Mouse (Mus musculus) hindbrain, embryonic 16.5 days (tissue): ENCODE measurements at regions not wholly inside any gene's neighbourhood (a gene's known extent, or its start where the extent isn't known, plus 50 kb on each side); places are given as distances from the start of the nearest gene placed in this dataset.
A peak's percentile ranks its signal among the peaks of the same experiment; 100 is the strongest.

ENCODE experiments used
- ATAC-seq: fragments of 200-750 bp; cut with Nextera tagmentation; 2 replicates; pipeline ENCODE4 v1.8.0; 2017; ENCODE audit warnings: moderate TSS enrichment, moderate library complexity
- H3K27ac ChIP-seq: fragments of 300-500 bp; sonication (generic); 2 replicates; pipeline ENCODE4 v1.5.1; 2014; ENCODE audit warnings: low read depth, mild to moderate bottlenecking, control low read depth, low read length, moderate library complexity
- H3K27me3 ChIP-seq: fragments of 300-500 bp; sonication (generic); replicated peaks from 2 replicates; pipeline ENCODE4 v1.6.1; 2014; ENCODE audit warnings: low read length; ENCODE audit not compliant: control insufficient read depth, insufficient read depth
- H3K36me3 ChIP-seq: fragments of 300-500 bp; sonication (generic); 2 replicates; pipeline ENCODE4 v1.6.1; 2014; ENCODE audit warnings: mild to moderate bottlenecking, low read length, moderate library complexity, mixed read lengths; ENCODE audit not compliant: control insufficient read depth, insufficient read depth
- H3K4me1 ChIP-seq: fragments of 300-500 bp; sonication (generic); 2 replicates; pipeline ENCODE4 v1.6.1; 2014; ENCODE audit warnings: low read depth, low read length; ENCODE audit not compliant: control insufficient read depth, insufficient read depth
- H3K4me2 ChIP-seq: fragments of 300-500 bp; sonication (generic); 2 replicates; pipeline ENCODE4 v1.6.1; 2014; ENCODE audit warnings: mild to moderate bottlenecking, low read length, control low read depth, moderate library complexity
- H3K4me3 ChIP-seq: fragments of 300-500 bp; sonication (generic); 2 replicates; pipeline ENCODE4 v1.5.1; 2014; ENCODE audit warnings: mild to moderate bottlenecking, low read length, control low read depth, moderate library complexity
- H3K9ac ChIP-seq: fragments of 300-500 bp; sonication (generic); 2 replicates; pipeline ENCODE4 v1.6.1; 2014; ENCODE audit warnings: low read depth, mild to moderate bottlenecking, control low read depth, low read length, moderate library complexity
- H3K9me3 ChIP-seq: fragments of 300-500 bp; sonication (generic); 2 replicates; pipeline ENCODE4 v1.6.1; 2014; ENCODE audit warnings: mild to moderate bottlenecking, low read length, moderate library complexity; ENCODE audit not compliant: control insufficient read depth
- WGBS: fragments of 180-500 bp; shearing (Covaris S2); extraction: QIAGEN DNeasy Blood & Tissue Kit; methylation state at CpG from one replicate; pipeline ENCODE4 v1.1.7; 2014; 5-methylcytosine and 5-hydroxymethylcytosine counted together

DNA sequence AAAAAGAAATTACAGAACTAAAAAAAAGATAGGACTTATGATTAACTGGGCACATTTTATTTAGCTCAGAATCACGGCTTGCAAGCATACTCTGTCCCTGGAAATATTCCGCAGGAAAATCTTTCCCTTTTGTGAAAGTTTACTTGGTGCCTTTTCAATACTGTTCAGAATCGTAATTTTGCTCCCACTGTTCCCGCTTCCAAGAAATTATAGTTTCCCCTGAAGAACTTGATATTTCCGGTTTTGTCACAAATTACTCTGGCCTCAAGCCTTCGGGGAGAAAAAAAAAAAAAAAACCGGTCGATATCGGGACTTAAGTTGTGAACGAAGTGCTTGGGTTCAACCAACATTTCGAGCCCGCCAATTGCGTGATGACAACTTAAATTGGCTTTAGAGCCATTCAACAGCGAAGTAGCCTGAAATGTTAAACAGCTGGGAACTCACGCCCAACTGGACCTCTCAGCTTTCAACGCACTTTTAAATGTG, 84.4 kb upstream of the Commd3 start:
- no peaks in the 10 kb centered on the region for H3K36me3 ChIP-seq
- H3K9ac ChIP-seq = peak overlapping the region; percentile 58
- no peaks in the 10 kb centered on the region for H3K9me3 ChIP-seq
- peak overlapping the region; percentile 72 for H3K4me2 ChIP-seq
- 0% methylated on average over 16 of the region's 16 CpGs for WGBS
- H3K27ac ChIP-seq = no peak overlapping the region
- H3K27me3 ChIP-seq = no peaks in the 10 kb centered on the region
- no peak for ATAC-seq
- H3K4me1 ChIP-seq = no peaks in the 10 kb centered on the region
- H3K4me3 ChIP-seq = peak overlapping the region; percentile 48

DNA sequence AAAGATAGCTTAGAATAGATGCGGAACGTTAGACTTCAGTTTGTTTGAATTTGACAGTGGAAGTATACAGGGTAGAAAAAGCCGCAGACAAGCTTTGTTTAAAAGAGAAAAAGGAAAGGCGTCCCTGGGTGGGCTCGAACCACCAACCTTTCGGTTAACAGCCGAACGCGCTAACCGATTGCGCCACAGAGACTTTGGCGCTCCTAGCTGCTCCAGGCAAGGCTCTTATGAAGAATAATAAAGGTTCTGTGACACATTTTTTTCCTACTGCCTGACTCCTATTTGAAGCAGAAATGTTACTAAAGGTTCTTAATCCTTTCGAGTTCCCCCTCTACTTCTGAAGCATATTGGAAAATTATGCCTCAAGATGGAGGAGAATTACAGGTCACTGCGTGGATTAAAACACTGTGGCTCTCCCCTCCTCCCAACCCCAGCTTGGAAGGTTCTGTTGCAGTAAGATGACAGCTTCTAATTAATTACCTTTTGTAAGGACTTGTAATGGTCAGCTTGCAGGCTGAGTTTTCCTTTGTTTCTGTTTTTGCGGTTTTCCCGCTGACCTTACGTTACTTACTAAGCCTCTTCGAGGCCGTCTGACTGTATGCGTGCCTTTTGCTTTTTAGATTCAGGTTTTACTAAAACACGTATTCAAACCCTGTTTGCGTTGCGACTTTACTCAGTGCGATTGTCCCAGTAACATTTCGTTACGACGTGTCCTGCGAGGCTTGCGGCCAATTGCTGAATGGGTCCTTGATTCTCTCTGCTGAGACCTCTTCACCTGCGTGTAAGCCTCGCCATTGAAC, 85.1 kb upstream of the Commd3 start:
- H3K9ac ChIP-seq = peak overlapping the region; percentile 58
- peak overlapping the region; percentile 44 for H3K27ac ChIP-seq
- WGBS = under 1% methylated on average over 31 of the region's 31 CpGs
- ATAC-seq = peak; percentile 93
- no peaks in the 10 kb centered on the region for H3K9me3 ChIP-seq
- no peaks in the 10 kb centered on the region for H3K27me3 ChIP-seq
- peak overlapping the region; percentile 72 for H3K4me2 ChIP-seq
- no peaks in the 10 kb centered on the region for H3K4me1 ChIP-seq
- H3K36me3 ChIP-seq = no peaks in the 10 kb centered on the region
- H3K4me3 ChIP-seq = peak overlapping the region; percentile 48

DNA sequence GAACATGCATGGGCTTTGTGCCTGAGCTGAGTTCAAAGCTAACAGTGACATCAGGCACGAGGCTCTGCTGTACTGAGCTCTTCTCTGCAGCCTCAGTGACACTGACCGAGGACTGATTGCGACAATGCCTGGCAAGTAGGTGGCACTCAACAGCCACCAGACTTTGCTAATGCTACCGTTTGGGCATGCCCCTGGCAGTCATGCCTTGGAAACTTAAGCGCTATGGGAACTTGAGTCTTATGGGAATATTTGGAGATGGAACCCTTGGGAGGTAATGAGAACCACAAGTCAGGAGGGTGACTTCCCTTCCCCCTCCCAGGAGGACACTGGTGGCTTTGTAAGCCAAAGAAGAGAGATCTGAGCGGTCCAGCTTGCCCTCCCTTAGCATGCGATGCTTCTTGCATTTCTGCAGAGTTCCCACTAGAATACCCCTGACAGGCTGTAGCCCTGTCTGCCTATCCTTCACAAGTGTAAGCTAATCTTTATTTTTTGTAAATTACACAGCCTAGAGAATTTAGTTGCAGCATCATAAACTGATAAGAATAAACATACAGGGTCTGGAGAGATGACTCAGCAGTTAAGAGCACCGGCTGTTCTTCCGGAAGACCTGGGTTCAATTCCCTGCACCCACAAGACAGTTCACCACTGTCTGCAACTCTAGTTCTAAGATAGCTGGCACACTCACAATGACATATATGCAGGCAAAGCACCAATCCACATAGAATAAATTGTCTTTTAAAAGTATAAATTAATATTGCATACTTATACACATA, 86.4 kb upstream of the Commd3 start:
- Histone ChIP-seq H3K4me1 (no peaks in the 10 kb centered on the region), H3K9ac (no peak overlapping the region), H3K4me2 (peak overlapping the region; percentile 8; the same call in 1 of the 2 replicates), H3K27me3 (no peaks in the 10 kb centered on the region), H3K9me3 (no peaks in the 10 kb centered on the region), H3K36me3 (no peaks in the 10 kb centered on the region), H3K4me3 (no peak overlapping the region), H3K27ac (no peak overlapping the region)
- 38% methylated on average over 9 of the region's 9 CpGs for WGBS
- ATAC-seq = 0 out of 2 replicates have a peak, but pooled peaks have one; percentile 35

DNA sequence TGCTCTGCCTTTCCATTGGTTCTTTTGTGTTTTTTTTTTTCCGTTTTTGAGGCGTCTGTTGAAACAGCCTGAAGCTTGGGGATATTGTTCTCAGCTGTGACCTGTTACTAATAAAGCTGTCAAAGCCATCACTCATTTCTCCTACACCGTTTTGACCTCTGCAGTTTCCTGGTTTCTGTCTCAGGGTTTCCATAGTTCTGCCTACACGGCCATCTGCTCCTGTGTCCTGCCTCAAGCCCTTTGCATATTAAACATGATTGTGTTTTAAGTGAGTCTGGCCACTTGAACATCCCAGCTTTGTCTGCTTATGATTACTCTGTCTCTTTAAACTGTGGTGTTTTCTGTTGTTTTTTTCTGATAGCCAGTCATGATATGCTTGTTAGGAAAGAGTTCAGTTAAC, 114.1 kb upstream of the Commd3 start:
- Histone ChIP-seq H3K4me2 (no peak overlapping the region), H3K27ac (no peak overlapping the region), H3K4me1 (no peaks in the 10 kb centered on the region), H3K36me3 (no peaks in the 10 kb centered on the region), H3K9ac (no peak overlapping the region), H3K27me3 (no peaks in the 10 kb centered on the region), H3K9me3 (no peaks in the 10 kb centered on the region), H3K4me3 (no peak overlapping the region)
- 24% methylated on average over 4 of the region's 4 CpGs for WGBS
- ATAC-seq = no peak

DNA sequence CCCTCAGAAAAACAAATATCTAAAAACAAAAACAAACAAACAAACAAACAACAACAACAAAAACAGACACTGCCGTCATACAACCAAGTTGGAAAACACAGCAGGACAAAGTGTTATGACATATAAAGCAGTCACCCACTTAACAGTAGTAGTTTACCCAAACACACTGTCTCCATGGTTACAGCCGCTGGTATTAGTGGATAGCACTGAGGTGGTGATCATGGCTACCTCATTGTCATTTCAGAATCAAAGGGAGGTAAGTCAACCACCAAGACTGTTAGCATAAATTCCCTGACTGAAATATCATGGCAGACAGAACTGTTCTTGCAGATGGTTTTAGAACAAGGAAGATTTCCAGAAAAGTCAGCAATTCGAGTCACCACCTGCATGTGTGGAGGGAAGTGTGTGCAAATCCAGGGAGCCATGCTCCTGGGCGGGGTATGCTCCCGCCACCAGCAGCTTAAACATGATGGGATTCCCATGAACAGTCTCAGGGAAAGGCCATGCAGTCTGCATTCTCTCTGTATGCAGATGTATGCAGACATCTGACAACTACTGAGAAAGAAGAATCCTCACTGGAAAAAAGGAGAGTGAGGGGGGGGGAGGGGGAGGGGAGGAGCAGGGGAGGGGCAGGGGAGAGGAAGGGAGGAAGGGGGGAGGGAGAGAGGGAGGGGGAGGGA, 124.1 kb upstream of the Commd3 start:
- ATAC-seq = no peak
- H3K4me2 ChIP-seq = no peak overlapping the region
- H3K27me3 ChIP-seq = no peaks in the 10 kb centered on the region
- H3K9ac ChIP-seq = no peak overlapping the region
- WGBS = 62% methylated on average over 5 of the region's 5 CpGs
- no peak overlapping the region for H3K4me3 ChIP-seq
- H3K9me3 ChIP-seq = no peaks in the 10 kb centered on the region
- no peaks in the 10 kb centered on the region for H3K36me3 ChIP-seq
- no peak overlapping the region for H3K27ac ChIP-seq
- no peaks in the 10 kb centered on the region for H3K4me1 ChIP-seq

DNA sequence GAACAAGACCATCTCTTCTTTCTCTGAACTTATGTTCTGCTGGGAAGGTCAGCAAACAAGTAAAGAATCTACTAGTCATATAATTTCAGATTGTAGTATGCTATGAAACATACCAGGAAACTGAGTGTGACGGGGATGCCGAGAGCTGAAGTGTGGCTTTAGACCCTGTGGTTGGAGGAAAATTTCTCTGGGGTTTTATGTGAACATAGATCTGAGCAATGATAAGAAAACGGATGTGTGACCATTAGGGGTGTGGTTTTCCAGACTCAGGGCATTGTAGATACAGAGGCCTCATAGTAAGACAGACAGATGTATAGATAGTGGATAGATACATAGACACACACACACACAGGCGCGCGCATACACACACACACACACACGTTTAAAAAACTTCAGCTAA, 131.8 kb upstream of the Dnajc1 start:
- H3K27me3 ChIP-seq = no peaks in the 10 kb centered on the region
- WGBS = 92% methylated on average over 7 of the region's 7 CpGs
- H3K4me2 ChIP-seq = no peak overlapping the region
- H3K4me3 ChIP-seq = no peak overlapping the region
- H3K36me3 ChIP-seq = no peaks in the 10 kb centered on the region
- ATAC-seq = no peak
- no peaks in the 10 kb centered on the region for H3K9me3 ChIP-seq
- H3K9ac ChIP-seq = no peak overlapping the region
- no peak overlapping the region for H3K27ac ChIP-seq
- H3K4me1 ChIP-seq = no peaks in the 10 kb centered on the region

DNA sequence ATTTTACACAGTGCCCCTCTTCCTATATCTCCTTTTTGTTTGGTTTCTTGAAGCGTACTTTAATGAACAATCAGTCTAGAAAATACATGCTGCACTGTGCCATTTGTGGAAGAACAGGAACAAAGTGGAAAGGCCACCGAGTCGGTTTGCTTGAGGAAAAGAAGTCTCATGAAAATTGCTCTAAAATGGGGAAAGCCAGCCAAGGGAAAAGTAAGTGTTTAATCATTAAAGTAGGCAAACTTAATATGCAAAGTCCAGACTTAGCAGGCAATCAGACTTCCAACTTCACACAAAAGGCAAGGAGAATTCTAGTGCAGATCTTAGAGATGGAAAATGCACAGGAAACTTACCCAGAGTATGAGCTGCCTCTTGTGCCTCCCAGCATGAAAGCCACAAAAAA, 131.3 kb upstream of the Dnajc1 start:
- no peaks in the 10 kb centered on the region for H3K36me3 ChIP-seq
- no peaks in the 10 kb centered on the region for H3K9me3 ChIP-seq
- 75% methylated on average over 3 of the region's 3 CpGs for WGBS
- H3K27ac ChIP-seq = no peak overlapping the region
- H3K27me3 ChIP-seq = no peaks in the 10 kb centered on the region
- H3K9ac ChIP-seq = no peak overlapping the region
- H3K4me2 ChIP-seq = no peak overlapping the region
- no peaks in the 10 kb centered on the region for H3K4me1 ChIP-seq
- no peak overlapping the region for H3K4me3 ChIP-seq
- ATAC-seq = no peak

DNA sequence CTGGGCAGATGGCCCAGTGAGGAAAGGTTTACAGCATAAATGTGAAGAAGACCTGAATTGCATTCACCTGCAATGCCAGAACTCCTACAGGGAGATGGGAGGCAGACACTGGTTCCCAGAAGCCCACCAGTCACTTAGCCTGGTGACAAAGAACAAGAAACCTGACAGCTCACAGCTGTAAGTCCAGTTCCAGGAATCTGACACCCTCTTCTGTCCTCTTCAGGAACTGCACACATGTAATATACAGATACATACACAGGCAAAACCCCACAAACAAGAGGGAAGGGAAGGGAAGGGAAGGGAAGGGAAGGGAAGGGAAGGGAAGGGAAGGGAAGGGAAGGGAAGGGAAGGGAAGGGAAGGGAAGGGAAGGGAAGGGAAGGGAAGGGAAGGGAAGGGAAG, 120.8 kb upstream of the Dnajc1 start:
- no peaks in the 10 kb centered on the region for H3K9me3 ChIP-seq
- H3K4me2 ChIP-seq = no peak overlapping the region
- no peaks in the 10 kb centered on the region for H3K36me3 ChIP-seq
- no peak overlapping the region for H3K4me3 ChIP-seq
- H3K9ac ChIP-seq = no peak overlapping the region
- no peak overlapping the region for H3K27ac ChIP-seq
- ATAC-seq = no peak
- H3K27me3 ChIP-seq = no peaks in the 10 kb centered on the region
- no peaks in the 10 kb centered on the region for H3K4me1 ChIP-seq

DNA sequence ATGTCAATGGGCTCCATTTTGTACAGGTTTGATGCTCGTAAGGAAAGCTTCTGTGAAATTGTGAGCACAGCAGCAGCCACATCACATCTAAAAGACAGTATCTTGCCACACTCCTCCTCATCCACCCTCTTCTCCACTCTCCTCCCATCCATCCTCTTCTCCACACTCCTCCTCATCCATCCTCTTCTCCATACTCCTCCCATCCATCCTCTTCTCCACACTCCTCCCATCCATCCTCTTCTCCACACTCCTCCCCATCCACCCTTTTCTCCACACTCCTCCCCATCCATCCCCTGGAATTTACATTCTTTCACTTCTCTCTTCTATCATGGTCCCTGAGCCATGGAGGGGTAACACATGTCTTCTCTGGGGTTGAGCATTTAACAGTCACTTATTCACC, 116.7 kb upstream of the Dnajc1 start:
- WGBS = 95% methylated on average over 1 of the region's 1 CpGs
- no peaks in the 10 kb centered on the region for H3K36me3 ChIP-seq
- no peak overlapping the region for H3K27ac ChIP-seq
- H3K4me2 ChIP-seq = no peak overlapping the region
- no peaks in the 10 kb centered on the region for H3K4me1 ChIP-seq
- no peak overlapping the region for H3K4me3 ChIP-seq
- H3K9ac ChIP-seq = no peak overlapping the region
- no peaks in the 10 kb centered on the region for H3K9me3 ChIP-seq
- ATAC-seq = no peak
- no peaks in the 10 kb centered on the region for H3K27me3 ChIP-seq
